Mouse (Mus musculus) hindbrain, postnatal 0 days (tissue): ENCODE measurements around the gene Chchd2. TPM values are rescaled to one million over a fixed set of nuclear protein-coding genes. Genes with fewer than 3 reads are reported as not detected.
"Not testable (repeated sequence)": the region's sequence is repeated elsewhere in the genome, so short reads cannot be mapped to it uniquely, and the experiment has no call there.

Experiments
- ATAC-seq: fragments of 200-750 bp; cut with Nextera tagmentation; 2 replicates; pipeline ENCODE4 v1.8.0; 2017; ENCODE audit warnings: mild to moderate bottlenecking, moderate TSS enrichment, moderate library complexity
- DNase-seq: peaks from one replicate; pipeline ENCODE4 v3.0.0-alpha.2; 2015; ENCODE audit warnings: low spot score
- H3K27ac ChIP-seq: fragments of 300-500 bp; sonication (generic); 2 replicates; pipeline ENCODE4 v1.5.1; 2014; ENCODE audit warnings: mild to moderate bottlenecking
- H3K27me3 ChIP-seq: fragments of 300-500 bp; sonication (generic); 2 replicates; pipeline ENCODE4 v1.6.1; 2014; ENCODE audit warnings: low read length, mixed read lengths; ENCODE audit not compliant: insufficient read depth
- H3K36me3 ChIP-seq: fragments of 300-500 bp; sonication (generic); 2 replicates; pipeline ENCODE4 v1.6.1; 2014; ENCODE audit warnings: low read length, mixed read lengths; ENCODE audit not compliant: insufficient read depth
- H3K4me1 ChIP-seq: fragments of 300-500 bp; sonication (generic); 2 replicates; pipeline ENCODE4 v1.6.1; 2014; ENCODE audit warnings: antibody characterized with exemption, low read length, mixed read lengths; ENCODE audit not compliant: insufficient read depth
- H3K4me2 ChIP-seq: fragments of 300-500 bp; sonication (generic); 2 replicates; pipeline ENCODE4 v1.6.1; 2014; ENCODE audit warnings: low read depth, mild to moderate bottlenecking, low read length, moderate library complexity, mixed read lengths
- H3K4me3 ChIP-seq: fragments of 300-500 bp; sonication (generic); 2 replicates; pipeline ENCODE4 v1.5.1; 2014; ENCODE audit warnings: low read length
- H3K9ac ChIP-seq: fragments of 300-500 bp; sonication (generic); replicated peaks from 2 replicates; pipeline ENCODE4 v1.6.1; 2014; ENCODE audit warnings: mild to moderate bottlenecking, low read length, moderate library complexity, mixed read lengths
- H3K9me3 ChIP-seq: fragments of 300-500 bp; sonication (generic); 2 replicates; pipeline ENCODE4 v1.6.1; 2016; ENCODE audit warnings: low read length, mixed read lengths
- CTCF ChIP-seq: IDR thresholded peaks from 2 replicates; pipeline ENCODE4 v1.5.1; 2016; ENCODE audit warnings: antibody characterized with exemption, control low read depth, low read depth
- WGBS: fragments of 180-500 bp; shearing (Covaris S2); extraction: QIAGEN DNeasy Blood & Tissue Kit; methylation state at CpG from one replicate; pipeline ENCODE4 v1.1.7; 2014; 5-methylcytosine and 5-hydroxymethylcytosine counted together
- polyA plus RNA-seq: library from polyadenylated mRNA; unstranded; fragments of >200 nt; fragmentation: Nextera tagmentation; extraction: Ambion mirVana; gene quantifications from 2 replicates; pipeline ENCODE4 v1.2.1, GENCODE M21; 2015
- total RNA-seq: library from RNA; depleted of rRNA; stranded (reverse); fragments of >200 nt; gene quantifications from 2 replicates; pipeline ENCODE4 v1.2.3, GENCODE M21; 2014

Chchd2 gene
- total and polyA plus RNA-seq, 2 experiments from 2014 or later, result 877 to 1,381 TPM

DNA sequence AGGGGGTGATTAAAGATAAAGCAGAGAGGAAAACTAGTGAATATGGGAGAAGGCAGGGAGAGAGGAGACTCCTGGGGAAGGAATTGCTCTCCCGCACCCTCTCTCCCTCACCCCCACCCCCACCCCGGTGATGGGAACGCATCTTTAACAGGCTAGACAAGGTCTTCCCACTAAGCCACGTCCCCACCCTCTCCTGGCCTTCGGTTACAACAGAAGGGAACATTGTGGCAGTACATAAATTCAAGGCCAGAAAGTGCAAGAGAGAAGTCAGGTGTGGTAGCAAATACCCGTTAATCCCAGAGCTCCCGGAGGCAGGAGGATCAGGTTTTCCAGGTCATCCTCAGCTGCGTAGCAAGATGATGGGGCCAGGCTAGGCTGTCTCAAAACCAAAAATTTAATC lies 32.0 kb upstream of the Chchd2 start:
- H3K9ac ChIP-seq, result no peak overlapping the region
- no peak for TF ChIP-seq CTCF
- no peaks in the 10 kb centered on the region for H3K9me3 ChIP-seq
- no peaks in the 10 kb centered on the region for H3K4me1 ChIP-seq
- ATAC-seq (no peak), DNase-seq (no peak)
- no peaks in the 10 kb centered on the region for H3K27me3 ChIP-seq
- H3K4me3 ChIP-seq, result no peak overlapping the region
- H3K36me3 ChIP-seq, result no peaks in the 10 kb centered on the region
- H3K4me2 ChIP-seq, result no peak overlapping the region
- H3K27ac ChIP-seq, result no peak overlapping the region
- WGBS, result 64% methylated on average over 8 of the region's 8 CpGs

DNA sequence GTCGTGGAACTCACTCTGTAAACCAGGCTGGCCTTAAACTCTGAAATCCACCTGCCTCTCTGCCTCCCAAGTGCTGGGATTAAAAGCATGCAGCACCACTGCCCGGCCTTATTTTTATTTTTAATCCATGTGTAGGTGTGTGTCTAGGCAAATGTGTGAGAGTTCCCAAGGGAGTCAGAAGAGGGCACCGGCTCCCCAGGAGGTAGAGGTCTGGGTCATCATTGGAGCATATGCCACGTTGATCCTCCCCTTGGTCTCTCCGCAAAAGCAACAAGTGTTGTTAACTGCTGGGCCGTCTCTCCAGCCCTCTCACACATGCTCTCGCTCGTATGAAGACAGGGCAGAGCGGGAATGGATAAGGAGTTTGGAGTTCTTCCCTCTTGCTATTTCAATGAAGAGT lies 31.5 kb upstream of the Chchd2 start:
- ATAC-seq (no peak), DNase-seq (no peak)
- Histone ChIP-seq H3K4me2 (no peak overlapping the region), H3K27me3 (no peaks in the 10 kb centered on the region), H3K9ac (no peak overlapping the region), H3K4me3 (no peak overlapping the region), H3K4me1 (no peaks in the 10 kb centered on the region), H3K9me3 (no peaks in the 10 kb centered on the region), H3K36me3 (no peaks in the 10 kb centered on the region), H3K27ac (no peak overlapping the region)
- TF ChIP-seq CTCF, result no peak
- 81% methylated on average over 9 of the region's 9 CpGs for WGBS

GRCm38 (mm10) chr5:129918065-129918651 lies 30.9 kb upstream of the Chchd2 start:
- H3K4me2 ChIP-seq, result no peak overlapping the region
- no peaks in the 10 kb centered on the region for H3K4me1 ChIP-seq
- ATAC-seq (no peak), DNase-seq (no peak)
- no peak overlapping the region for H3K4me3 ChIP-seq
- no peak overlapping the region for H3K9ac ChIP-seq
- H3K36me3 ChIP-seq, result no peaks in the 10 kb centered on the region
- H3K9me3 ChIP-seq, result no peaks in the 10 kb centered on the region
- 92% methylated on average over 24 of the region's 24 CpGs for WGBS
- H3K27me3 ChIP-seq, result no peaks in the 10 kb centered on the region
- TF ChIP-seq CTCF, result no peak
- H3K27ac ChIP-seq, result no peak overlapping the region

DNA sequence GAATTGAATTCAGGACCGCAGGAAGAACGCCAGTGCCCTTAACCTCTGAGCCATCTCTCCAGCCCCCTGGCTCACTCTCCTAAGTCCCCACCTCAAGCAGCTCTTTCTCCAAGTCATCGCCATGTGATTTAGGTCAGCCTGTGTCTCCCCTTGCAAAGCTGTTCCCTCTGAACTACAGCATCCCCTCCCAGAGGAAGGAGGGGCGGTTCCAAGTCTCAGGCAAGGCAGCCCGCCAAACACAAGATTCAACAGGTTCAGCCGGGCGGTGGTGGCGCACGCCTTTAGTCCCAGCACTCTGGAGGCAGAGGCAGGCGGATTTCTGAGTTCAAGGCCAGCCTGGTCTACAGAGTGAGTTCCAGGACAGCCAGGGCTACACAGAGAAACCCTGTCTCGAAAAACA lies 28.2 kb upstream of the Chchd2 start:
- not testable (repeated sequence) for H3K36me3 ChIP-seq, H3K4me1 ChIP-seq, H3K27ac ChIP-seq, H3K27me3 ChIP-seq, H3K9me3 ChIP-seq, H3K4me2 ChIP-seq, H3K4me3 ChIP-seq, DNase-seq, ATAC-seq, H3K9ac ChIP-seq
- 86% methylated on average over 11 of the region's 11 CpGs for WGBS

DNA sequence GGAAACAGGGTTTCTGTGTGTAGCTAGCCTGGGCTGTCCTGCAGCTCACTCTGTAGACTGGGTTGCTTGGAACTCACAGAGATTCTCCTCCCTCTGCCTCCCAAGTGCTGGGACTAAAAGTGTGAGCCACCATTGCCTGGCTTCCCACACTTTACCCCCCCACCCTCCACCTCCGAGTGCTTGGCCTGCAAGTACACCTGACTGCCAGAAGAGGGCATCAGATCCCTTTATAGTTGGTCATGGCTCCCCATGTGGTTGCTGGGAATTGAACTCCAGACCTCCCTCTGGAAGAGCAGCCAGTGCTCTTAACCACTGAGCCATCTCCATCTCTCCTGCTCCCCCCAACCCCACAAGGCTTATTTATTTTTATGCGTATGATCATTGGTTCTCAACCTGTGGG lies 26.8 kb upstream of the Chchd2 start:
- ATAC-seq, result no peak
- H3K36me3 ChIP-seq, result no peaks in the 10 kb centered on the region
- 21% methylated on average over 2 of the region's 2 CpGs for WGBS
- H3K4me2 ChIP-seq, result no peak overlapping the region
- H3K9me3 ChIP-seq, result no peaks in the 10 kb centered on the region
- H3K27ac ChIP-seq, result no peak overlapping the region
- no peak overlapping the region for H3K4me3 ChIP-seq
- peak; percentile 24 for DNase-seq
- H3K9ac ChIP-seq, result no peak overlapping the region
- H3K27me3 ChIP-seq, result no peaks in the 10 kb centered on the region
- peaks cover 3% of the 10 kb centered on the region; the same call in 1 of the 2 replicates for H3K4me1 ChIP-seq
- peak; percentile 68 for TF ChIP-seq CTCF

DNA sequence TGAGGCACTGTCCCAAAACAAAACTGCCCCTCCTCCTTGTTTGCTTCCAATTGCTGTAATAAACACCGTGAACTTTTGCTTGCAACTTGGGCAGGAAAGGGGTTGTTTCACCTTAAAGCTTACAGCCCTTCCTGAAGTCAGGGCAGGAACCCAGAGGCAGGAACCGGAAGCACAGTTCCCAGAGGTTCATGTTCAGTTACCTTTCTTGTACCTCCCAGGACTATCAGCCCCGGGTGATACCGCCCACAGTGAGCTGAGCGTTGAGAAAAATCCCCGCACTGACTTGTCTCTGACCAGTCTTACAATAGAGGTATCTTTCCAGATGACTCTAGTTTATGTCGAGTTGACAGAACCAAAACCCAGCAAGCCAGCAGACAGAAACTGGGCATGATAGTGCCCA lies 22.3 kb upstream of the Chchd2 start:
- H3K36me3 ChIP-seq, result no peaks in the 10 kb centered on the region
- ATAC-seq (no peak), DNase-seq (no peak)
- no peak overlapping the region for H3K4me3 ChIP-seq
- no peak overlapping the region for H3K4me2 ChIP-seq
- H3K9ac ChIP-seq, result no peak overlapping the region
- H3K9me3 ChIP-seq, result no peaks in the 10 kb centered on the region
- 84% methylated on average over 7 of the region's 7 CpGs for WGBS
- no peak for TF ChIP-seq CTCF
- peaks cover 5% of the 10 kb centered on the region; the same call in 1 of the 2 replicates for H3K4me1 ChIP-seq
- H3K27ac ChIP-seq, result no peak overlapping the region
- H3K27me3 ChIP-seq, result no peaks in the 10 kb centered on the region

DNA sequence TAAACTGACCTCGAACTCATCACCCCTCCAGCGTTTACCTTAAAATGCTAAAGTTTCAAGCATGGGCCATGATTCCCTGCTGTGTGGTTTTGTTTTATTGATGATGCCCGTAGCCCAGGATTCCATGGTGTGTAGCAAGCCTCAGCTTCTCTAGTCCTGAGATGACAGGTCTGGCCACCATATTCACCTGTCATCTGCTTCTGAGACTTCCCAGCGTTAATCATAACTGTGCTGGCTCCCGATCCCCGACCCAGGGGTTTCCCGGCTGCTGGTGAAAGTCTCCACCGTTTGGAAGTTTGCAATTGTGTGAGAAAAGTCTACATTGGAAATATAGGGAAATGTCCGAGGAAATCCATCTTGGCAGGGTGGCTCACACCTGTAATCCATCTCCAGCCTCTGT lies 21.9 kb upstream of the Chchd2 start:
- H3K9me3 ChIP-seq, result no peaks in the 10 kb centered on the region
- TF ChIP-seq CTCF, result no peak
- H3K36me3 ChIP-seq, result no peaks in the 10 kb centered on the region
- peak overlapping the region; percentile 70; the same call in 1 of the 2 replicates for H3K9ac ChIP-seq
- ATAC-seq (no peak), DNase-seq (no peak)
- WGBS, result 67% methylated on average over 9 of the region's 9 CpGs
- H3K4me3 ChIP-seq, result peak overlapping the region; percentile 61
- peak overlapping the region; percentile 94; the same call in 1 of the 2 replicates for H3K27ac ChIP-seq
- H3K4me1 ChIP-seq, result peaks cover 5% of the 10 kb centered on the region; the same call in 1 of the 2 replicates
- H3K4me2 ChIP-seq, result peak overlapping the region; percentile 90
- no peaks in the 10 kb centered on the region for H3K27me3 ChIP-seq
